Mouse (Mus musculus) lung, adult 2 months (tissue): ENCODE data around the gene Gatad2a.

Source experiments
- CTCF ChIP-seq: fragments of 200-500 bp; IDR thresholded peaks from 2 replicates; pipeline ENCODE4 v1.5.1; 2011; ENCODE audit warnings: mild to moderate bottlenecking, low read length, control low read depth; ENCODE audit not compliant: insufficient read depth
- POLR2A ChIP-seq: fragments of 200-500 bp; IDR thresholded peaks from 2 replicates; pipeline ENCODE4 v1.6.1; 2011; ENCODE audit warnings: low read depth, mild to moderate bottlenecking, control low read depth, low read length, borderline replicate concordance; ENCODE audit errors: extremely low read depth

GRCm38 (mm10) chr8:69973063-69973441 is 23.1 kb downstream of the Gatad2a start:
- TF ChIP-seq CTCF (no peak), POLR2A (no peak)
